Mouse (Mus musculus): ENCODE data around the gene Pde10a.

- TF ChIP-seq CTCF (IDR thresholded peaks at IDR 0.05; ENCODE audit: low read depth): no peak
- TF ChIP-seq EP300 (IDR thresholded peaks at IDR 0.05; ENCODE audit: low read depth): no peak
Measured at GRCm38 (mm10) chr17:8742772-8743171, 217.6 kb downstream of the Pde10a start.

Data from heart, postnatal 0 days (tissue).